Mouse (Mus musculus) limb, embryonic 13.5 days (tissue): Measurements from ENCODE around the gene Lfng. TPM values are rescaled to one million over a fixed set of nuclear protein-coding genes. Genes with fewer than 3 reads are reported as not detected.

Experiments
- ATAC-seq: fragments of 200-750 bp; cut with Nextera tagmentation; 2 replicates; pipeline ENCODE4 v1.8.0; 2017; ENCODE audit warnings: low read depth, moderate number of reproducible peaks, moderate TSS enrichment; ENCODE audit not compliant: low FRiP score
- H3K27ac ChIP-seq: fragments of 300-500 bp; sonication (generic); 2 replicates; pipeline ENCODE4 v1.5.1; 2015; ENCODE audit warnings: inconsistent platforms, mild to moderate bottlenecking, moderate library complexity
- H3K27me3 ChIP-seq: fragments of 300-500 bp; sonication (generic); 2 replicates; pipeline ENCODE4 v1.6.1; 2015; ENCODE audit warnings: mild to moderate bottlenecking, inconsistent platforms
- H3K36me3 ChIP-seq: fragments of 300-500 bp; sonication (generic); 2 replicates; pipeline ENCODE4 v1.6.1; 2015; ENCODE audit warnings: inconsistent platforms, mild to moderate bottlenecking, moderate library complexity
- H3K4me1 ChIP-seq: fragments of 300-500 bp; sonication (generic); 2 replicates; pipeline ENCODE4 v1.6.1; 2015; ENCODE audit warnings: inconsistent platforms
- H3K4me2 ChIP-seq: fragments of 300-500 bp; sonication (generic); replicated peaks from 2 replicates; pipeline ENCODE4 v1.6.1; 2015; ENCODE audit warnings: inconsistent platforms, mild to moderate bottlenecking, moderate library complexity
- H3K4me3 ChIP-seq: fragments of 300-500 bp; sonication (generic); 2 replicates; pipeline ENCODE4 v1.5.1; 2015; ENCODE audit warnings: moderate library complexity, mild to moderate bottlenecking, inconsistent platforms
- H3K9ac ChIP-seq: fragments of 300-500 bp; sonication (generic); 2 replicates; pipeline ENCODE4 v1.6.1; 2015; ENCODE audit warnings: mild to moderate bottlenecking, inconsistent platforms
- H3K9me3 ChIP-seq: fragments of 300-500 bp; sonication (generic); 2 replicates; pipeline ENCODE4 v1.6.1; 2016; ENCODE audit warnings: inconsistent platforms
- WGBS: fragments of 180-500 bp; shearing (Covaris S2); methylation state at CpG from one replicate; pipeline ENCODE4 v1.1.7; 2015; 5-methylcytosine and 5-hydroxymethylcytosine counted together
- polyA plus RNA-seq: library from polyadenylated mRNA; unstranded; fragments of >200 nt; fragmentation: Nextera tagmentation; extraction: Ambion mirVana; gene quantifications from 2 replicates; pipeline ENCODE4 v1.2.1, GENCODE M21; 2015

The Lfng gene
- polyA plus RNA-seq, 1 experiment from 2014 or later, result 13.4 TPM

DNA sequence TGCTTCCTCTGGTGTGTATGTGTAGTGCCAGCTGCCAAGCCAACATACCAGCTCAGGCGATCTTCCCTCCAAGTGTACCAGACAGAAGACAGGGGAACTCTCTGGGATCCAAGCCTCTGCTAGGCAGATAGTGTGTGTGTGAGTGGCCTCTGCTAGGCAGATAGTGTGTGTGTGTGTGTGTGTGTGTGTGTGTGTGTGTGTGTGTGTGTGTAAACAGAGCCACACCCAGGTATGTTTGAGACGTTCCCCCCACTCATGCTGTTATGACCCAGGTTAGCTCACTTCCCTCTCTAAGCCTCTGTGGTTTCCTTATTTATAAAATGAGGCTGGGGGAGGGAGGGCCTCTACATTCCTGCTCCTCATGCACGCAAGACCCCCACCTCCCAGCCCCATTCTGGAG lies 10.7 kb upstream of the Lfng start:
- Histone ChIP-seq H3K4me2 (no peak overlapping the region), H3K4me1 (peaks cover 11% of the 10 kb centered on the region; the same call in 1 of the 2 replicates), H3K36me3 (no peaks in the 10 kb centered on the region), H3K9ac (no peak overlapping the region), H3K9me3 (no peaks in the 10 kb centered on the region), H3K4me3 (no peak overlapping the region), H3K27me3 (no peaks in the 10 kb centered on the region), H3K27ac (peak overlapping the region; percentile 52; the same call in 1 of the 2 replicates)
- 54% methylated on average over 3 of the region's 3 CpGs for WGBS
- ATAC-seq, result peak; percentile 10; the same call in 1 of the 2 replicates

DNA sequence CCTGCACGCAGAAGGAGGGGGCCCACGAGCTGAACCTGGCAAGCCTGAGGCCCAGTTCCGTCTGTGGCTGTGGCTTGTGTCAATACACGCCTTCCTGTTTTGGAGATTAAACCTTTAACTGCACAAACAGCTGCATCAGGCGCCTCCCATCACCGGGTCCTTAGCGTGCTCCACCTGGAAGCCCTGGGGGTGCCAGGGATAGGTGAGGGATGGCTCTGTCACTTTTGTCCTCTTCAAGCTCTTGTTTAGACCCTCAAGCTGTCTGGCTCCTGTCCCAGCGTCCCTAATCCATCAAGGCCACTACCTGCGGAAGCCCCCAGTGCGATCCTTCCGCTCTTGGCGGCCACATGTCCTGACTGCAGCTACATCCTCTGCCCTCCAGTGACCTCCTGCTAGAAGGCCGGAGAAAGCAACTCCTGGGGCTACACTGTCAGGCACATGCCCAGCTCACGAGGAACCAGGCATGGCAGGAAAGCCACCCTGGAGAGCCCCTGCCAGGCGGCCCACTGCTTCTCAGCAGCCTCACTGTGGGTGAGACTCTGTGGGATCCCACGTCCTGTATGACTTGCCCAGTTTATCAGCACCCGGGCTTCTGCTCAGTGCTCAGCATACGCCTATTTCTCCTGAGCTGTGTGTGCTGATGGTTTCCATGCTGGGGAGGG lies 10.1 kb upstream of the Lfng start:
- H3K9me3 ChIP-seq, result no peaks in the 10 kb centered on the region
- H3K4me2 ChIP-seq, result no peak overlapping the region
- peaks cover 11% of the 10 kb centered on the region; the same call in 1 of the 2 replicates for H3K4me1 ChIP-seq
- WGBS, result 61% methylated on average over 18 of the region's 18 CpGs
- no peak overlapping the region for H3K9ac ChIP-seq
- H3K36me3 ChIP-seq, result no peaks in the 10 kb centered on the region
- no peak for ATAC-seq
- no peaks in the 10 kb centered on the region for H3K27me3 ChIP-seq
- H3K27ac ChIP-seq, result peak overlapping the region; percentile 52; the same call in 1 of the 2 replicates
- no peak overlapping the region for H3K4me3 ChIP-seq

DNA sequence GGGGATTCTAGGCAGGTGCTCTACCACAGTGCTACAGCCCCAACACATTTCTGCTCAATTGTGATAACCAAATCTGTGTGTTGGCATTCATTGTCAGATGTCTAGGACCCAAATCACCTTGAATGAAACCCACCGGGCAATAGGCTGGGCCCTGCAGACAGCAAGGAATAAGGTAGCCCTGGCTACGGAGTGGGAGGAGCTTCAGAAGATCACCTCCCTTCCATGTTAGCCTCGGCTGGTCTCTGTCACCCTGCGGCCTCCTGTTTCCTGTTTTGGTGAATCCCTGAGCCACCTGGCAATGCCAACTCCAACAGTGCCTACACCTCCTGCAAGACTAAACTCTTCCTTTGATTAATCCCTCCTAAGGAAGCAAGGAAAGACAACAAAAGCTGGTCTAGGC lies 9.3 kb upstream of the Lfng start:
- Histone ChIP-seq H3K36me3 (no peaks in the 10 kb centered on the region), H3K27me3 (no peaks in the 10 kb centered on the region), H3K9ac (no peak overlapping the region), H3K4me3 (no peak overlapping the region), H3K27ac (no peak overlapping the region), H3K4me1 (peaks cover 11% of the 10 kb centered on the region; the same call in 1 of the 2 replicates), H3K4me2 (no peak overlapping the region), H3K9me3 (no peaks in the 10 kb centered on the region)
- ATAC-seq, result no peak
- WGBS, result 86% methylated on average over 4 of the region's 4 CpGs

DNA sequence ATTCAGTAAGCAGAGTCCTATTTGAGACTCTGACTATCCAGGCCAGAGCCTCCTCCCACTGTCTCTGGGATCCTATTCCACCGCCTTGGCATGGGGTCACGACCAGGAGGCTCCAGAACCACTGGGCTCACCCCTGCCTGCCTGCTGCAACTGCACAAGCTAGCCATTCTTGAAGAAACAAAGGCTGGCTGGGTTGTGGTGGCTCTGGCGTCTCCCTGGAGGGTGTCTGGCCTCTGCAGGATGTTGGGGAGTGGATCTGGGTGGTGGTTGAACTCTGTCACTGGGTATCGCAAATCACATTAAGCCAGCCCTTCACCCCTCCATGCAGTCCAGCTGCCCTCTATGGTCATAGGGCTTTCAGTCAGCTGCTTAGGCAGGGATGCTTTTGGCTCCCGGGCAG lies 7.2 kb upstream of the Lfng start:
- H3K36me3 ChIP-seq, result no peaks in the 10 kb centered on the region
- H3K4me1 ChIP-seq, result peaks cover 11% of the 10 kb centered on the region; the same call in 1 of the 2 replicates
- H3K9ac ChIP-seq, result no peak overlapping the region
- no peak for ATAC-seq
- no peak overlapping the region for H3K4me3 ChIP-seq
- H3K27ac ChIP-seq, result no peak overlapping the region
- WGBS, result 44% methylated on average over 5 of the region's 5 CpGs
- peaks cover 6% of the 10 kb centered on the region for H3K27me3 ChIP-seq
- no peak overlapping the region for H3K4me2 ChIP-seq
- H3K9me3 ChIP-seq, result no peaks in the 10 kb centered on the region

DNA sequence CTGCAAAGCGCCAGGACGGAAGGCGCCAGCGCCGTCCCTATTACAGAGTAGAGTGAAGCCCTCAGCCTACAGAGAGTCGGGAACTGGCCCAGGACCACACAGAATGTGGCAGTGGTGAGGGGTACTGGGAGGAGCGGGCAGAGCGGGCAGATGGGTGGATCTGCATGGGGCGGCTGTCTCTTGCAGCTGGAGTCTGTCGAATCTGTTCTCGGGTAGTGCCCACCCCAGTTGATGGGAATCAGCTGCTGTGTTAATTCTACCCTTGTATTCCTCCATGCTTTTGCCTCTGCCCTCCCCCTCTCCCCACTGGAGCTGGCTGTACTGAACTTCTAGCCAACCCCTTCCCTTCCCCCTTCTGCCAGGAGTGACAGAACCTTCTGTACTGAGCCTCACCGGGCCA lies 5.4 kb upstream of the Lfng start:
- 71% methylated on average over 12 of the region's 12 CpGs for WGBS
- peaks cover 21% of the 10 kb centered on the region for H3K4me1 ChIP-seq
- no peak for ATAC-seq

DNA sequence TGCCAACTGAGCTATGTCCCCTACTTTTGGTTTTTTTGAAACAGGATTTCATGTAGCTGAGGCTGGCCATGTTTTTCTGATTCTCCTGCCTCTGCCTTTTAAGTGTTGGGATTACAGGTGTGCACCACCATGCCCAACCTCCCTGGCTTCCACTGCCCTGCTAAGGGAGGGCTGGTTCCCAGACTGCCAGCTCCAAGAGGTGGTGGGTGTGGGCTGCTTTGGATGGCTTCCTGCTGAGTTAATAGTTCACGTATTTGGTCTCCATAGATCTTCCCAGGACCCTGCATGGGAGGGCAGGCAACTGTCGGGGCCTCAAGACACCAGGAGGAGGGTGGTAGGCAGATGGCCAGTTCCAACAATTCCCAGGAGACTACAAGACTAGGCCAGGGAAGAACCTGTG lies 4.6 kb upstream of the Lfng start:
- Histone ChIP-seq H3K4me3 (no peak overlapping the region), H3K36me3 (no peaks in the 10 kb centered on the region), H3K27ac (no peak overlapping the region), H3K27me3 (peaks cover 32% of the 10 kb centered on the region), H3K4me1 (peaks cover 24% of the 10 kb centered on the region), H3K9me3 (no peaks in the 10 kb centered on the region), H3K9ac (no peak overlapping the region), H3K4me2 (no peak overlapping the region)
- WGBS, result 45% methylated on average over 2 of the region's 2 CpGs
- ATAC-seq, result no peak

More for the DNA sequence above, 5.4 kb upstream of the Lfng start:
- no peak overlapping the region for H3K4me2 ChIP-seq
- no peaks in the 10 kb centered on the region for H3K36me3 ChIP-seq
- peak overlapping the region; percentile 25; the same call in 1 of the 2 replicates for H3K9ac ChIP-seq
- no peak overlapping the region for H3K27ac ChIP-seq
- no peaks in the 10 kb centered on the region for H3K9me3 ChIP-seq
- peaks cover 24% of the 10 kb centered on the region for H3K27me3 ChIP-seq
- no peak overlapping the region for H3K4me3 ChIP-seq

DNA sequence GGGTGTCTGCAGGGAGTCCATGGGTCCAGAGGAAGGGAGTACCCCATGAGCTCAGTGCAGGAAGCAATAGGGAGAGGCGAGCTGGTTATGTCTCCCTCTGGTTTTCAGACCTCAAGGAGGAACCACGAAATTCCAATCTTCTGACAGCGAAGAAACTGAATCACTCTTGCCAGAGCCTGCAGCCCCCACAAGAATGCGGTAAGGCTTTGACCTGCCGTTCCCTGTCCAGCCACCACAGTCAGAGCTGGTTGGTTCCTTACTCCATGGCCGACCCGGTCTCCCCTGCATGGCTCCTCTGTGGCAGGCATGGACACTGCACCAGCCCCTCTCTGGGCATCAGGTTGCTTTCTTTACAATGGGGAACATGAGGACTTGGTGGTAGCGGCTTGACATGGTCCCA lies 2.7 kb upstream of the Lfng start:
- Histone ChIP-seq H3K4me3 (no peak overlapping the region), H3K4me1 (peaks cover 42% of the 10 kb centered on the region), H3K27ac (no peak overlapping the region)

DNA sequence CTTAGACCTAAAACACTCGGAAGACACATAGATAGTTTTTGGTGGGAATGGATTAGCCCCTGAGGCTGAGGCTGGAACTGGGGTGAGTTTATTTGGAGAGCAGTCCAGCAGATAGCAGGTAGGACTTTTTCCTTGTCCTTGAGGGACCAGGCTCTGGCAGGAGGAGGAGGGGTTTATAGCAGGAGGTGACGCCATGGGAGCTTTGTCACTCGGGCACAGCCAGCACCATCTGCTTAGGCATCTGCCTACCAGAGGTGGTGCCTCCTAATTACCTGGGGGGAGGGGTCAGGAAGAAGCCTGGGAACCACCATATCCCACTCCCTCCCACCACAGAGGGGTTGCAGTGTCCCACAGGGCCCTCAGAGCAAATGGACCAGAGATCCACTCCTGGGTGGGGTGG lies 1.9 kb upstream of the Lfng start:
- Histone ChIP-seq H3K36me3 (no peaks in the 10 kb centered on the region), H3K9ac (no peak overlapping the region), H3K9me3 (no peaks in the 10 kb centered on the region), H3K27me3 (peaks cover 59% of the 10 kb centered on the region), H3K4me1 (peaks cover 51% of the 10 kb centered on the region), H3K4me3 (no peak overlapping the region), H3K4me2 (no peak overlapping the region), H3K27ac (no peak overlapping the region)
- no peak for ATAC-seq
- WGBS, result 15% methylated on average over 3 of the region's 3 CpGs

More for the DNA sequence above, 2.7 kb upstream of the Lfng start:
- H3K36me3 ChIP-seq, result no peaks in the 10 kb centered on the region
- 70% methylated on average over 8 of the region's 8 CpGs for WGBS
- H3K9ac ChIP-seq, result no peak overlapping the region
- H3K4me2 ChIP-seq, result no peak overlapping the region
- ATAC-seq, result no peak
- no peaks in the 10 kb centered on the region for H3K9me3 ChIP-seq
- H3K27me3 ChIP-seq, result peaks cover 51% of the 10 kb centered on the region

DNA sequence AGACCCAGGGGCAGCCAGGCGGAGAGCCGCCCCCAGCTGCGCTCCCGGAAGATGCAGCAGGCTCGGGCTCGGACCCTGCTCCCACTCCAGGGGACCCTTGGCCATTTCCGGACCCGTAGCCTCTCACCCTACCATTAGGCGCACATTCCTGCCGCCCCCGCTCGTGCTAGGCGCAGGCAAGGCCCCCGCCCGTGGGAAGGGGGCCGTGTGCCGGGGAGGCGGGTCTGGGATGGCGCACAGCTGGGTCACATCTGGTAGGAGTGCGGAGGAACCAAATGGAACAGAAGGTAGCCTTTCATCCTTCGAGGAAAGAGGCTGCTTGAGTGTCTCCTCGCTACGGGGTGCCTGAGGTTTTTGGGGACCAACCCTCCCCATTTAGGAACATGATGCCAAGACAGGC lies 734 bp upstream of the Lfng start:
- Histone ChIP-seq H3K36me3 (no peaks in the 10 kb centered on the region), H3K27ac (0 out of 2 replicates have a peak overlapping the region, but pooled peaks have one; percentile 10), H3K4me3 (peak overlapping the region; percentile 57), H3K4me1 (peaks cover 62% of the 10 kb centered on the region), H3K4me2 (peak overlapping the region; percentile 89), H3K9me3 (no peaks in the 10 kb centered on the region), H3K27me3 (peaks cover 69% of the 10 kb centered on the region), H3K9ac (peak overlapping the region; percentile 53; the same call in 1 of the 2 replicates)
- 0 out of 2 replicates have a peak, but pooled peaks have one; percentile 10 for ATAC-seq
- 1% methylated on average over 23 of the region's 23 CpGs for WGBS

DNA sequence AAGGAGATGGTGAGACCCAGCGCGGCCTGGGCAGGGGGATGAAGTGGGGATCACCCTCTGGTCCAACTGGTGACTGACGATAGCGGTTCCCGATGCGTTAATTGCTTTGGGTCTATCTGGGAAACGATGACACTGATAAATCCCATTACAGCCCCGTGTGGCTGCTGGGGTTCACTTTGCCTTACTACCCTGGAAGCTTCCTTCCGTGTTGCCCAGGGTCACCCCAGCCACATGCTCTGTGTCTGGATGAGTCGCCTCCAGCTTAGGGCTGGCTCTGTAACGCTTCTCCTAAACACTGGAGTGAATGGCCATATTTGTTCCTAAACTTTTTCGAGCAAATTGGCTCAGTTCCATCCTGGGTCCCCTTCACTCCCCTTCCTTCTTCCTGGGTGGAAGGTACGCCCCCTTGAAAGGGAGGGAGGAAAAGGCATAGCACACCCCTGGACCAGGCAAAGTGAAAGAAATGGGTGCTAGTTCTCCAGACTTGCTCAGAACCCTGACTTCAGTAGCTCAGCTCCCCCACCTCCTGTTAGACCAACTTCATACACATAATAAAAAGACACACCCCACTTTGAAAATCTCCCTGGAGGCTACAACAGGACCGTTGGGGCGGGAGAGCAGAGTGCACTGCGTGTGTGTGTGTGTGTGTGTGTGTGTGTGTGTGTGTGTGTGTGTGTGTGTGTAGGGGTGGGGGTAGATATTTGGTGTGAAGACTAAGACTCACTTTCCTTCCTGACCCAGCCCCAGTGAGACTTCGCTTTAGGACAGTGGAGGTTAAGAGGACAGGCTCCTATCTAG lies 915 bp downstream of the Lfng start:
- 2% methylated on average over 16 of the region's 17 CpGs for WGBS
- peaks cover 83% of the 10 kb centered on the region for H3K27me3 ChIP-seq

DNA sequence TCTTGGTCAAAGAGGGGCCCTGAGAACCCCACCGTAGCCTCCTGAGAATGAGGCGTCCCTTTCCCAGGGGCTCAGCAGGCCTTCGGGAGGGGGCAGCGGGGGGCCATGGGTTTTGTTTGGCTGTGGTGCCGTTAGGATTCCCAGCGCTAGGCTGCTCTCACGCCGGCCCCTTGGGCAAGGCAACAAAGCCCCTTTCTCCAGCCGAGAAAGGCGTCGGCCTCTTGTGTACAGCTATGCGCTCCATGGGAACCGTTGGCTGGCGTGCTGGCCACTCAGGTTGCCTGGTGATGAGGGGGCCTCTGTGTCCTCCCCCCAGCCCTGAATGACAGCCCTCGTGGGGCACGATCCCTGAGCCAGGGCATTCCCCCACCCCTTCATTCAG lies 1.5 kb downstream of the Lfng start:
- no peaks in the 10 kb centered on the region for H3K9me3 ChIP-seq
- H3K4me2 ChIP-seq, result peak overlapping the region; percentile 89
- H3K4me3 ChIP-seq, result peak overlapping the region; percentile 57
- WGBS, result 4% methylated on average over 16 of the region's 16 CpGs
- peaks cover 83% of the 10 kb centered on the region for H3K27me3 ChIP-seq
- no peak for ATAC-seq
- no peaks in the 10 kb centered on the region for H3K36me3 ChIP-seq
- H3K27ac ChIP-seq, result peak overlapping the region; percentile 33; the same call in 1 of the 2 replicates
- peaks cover 73% of the 10 kb centered on the region for H3K4me1 ChIP-seq
- peak overlapping the region; percentile 74 for H3K9ac ChIP-seq

More for the DNA sequence above, 915 bp downstream of the Lfng start:
- H3K9ac ChIP-seq, result peak overlapping the region; percentile 74
- peak overlapping the region; percentile 89 for H3K4me2 ChIP-seq
- peak overlapping the region; percentile 57 for H3K4me3 ChIP-seq
- peaks cover 73% of the 10 kb centered on the region for H3K4me1 ChIP-seq
- no peaks in the 10 kb centered on the region for H3K36me3 ChIP-seq
- peak overlapping the region; percentile 33; the same call in 1 of the 2 replicates for H3K27ac ChIP-seq
- no peaks in the 10 kb centered on the region for H3K9me3 ChIP-seq
- no peak for ATAC-seq
